Mouse (Mus musculus): ENCODE data around the gene Dedd2. TPM values are rescaled to one million over a fixed set of nuclear protein-coding genes. Genes with fewer than 3 reads are reported as not detected.

The Dedd2 gene
- polyA plus RNA-seq, 1 experiment from 2014 or later, result 19.2 TPM

- Histone ChIP-seq H3K4me2 (ENCODE audit: low read depth, low read length) (no peak overlapping the region), H3K27me3 (ENCODE audit: insufficient read depth, low read length) (peaks cover under 1% of the 10 kb centered on the region; the same call in 1 of the 2 replicates), H3K36me3 (replicated peaks; ENCODE audit: insufficient read depth, low read length) (no peaks in the 10 kb centered on the region), H3K9ac (replicated peaks) (no peak overlapping the region), H3K4me3 (ENCODE audit: low read depth, low read length) (no peak overlapping the region), H3K27ac (ENCODE audit: low read depth) (no peak overlapping the region), H3K4me1 (ENCODE audit: insufficient read depth) (no peaks in the 10 kb centered on the region), H3K9me3 (ENCODE audit: low read length) (no peaks in the 10 kb centered on the region)
- TF ChIP-seq EP300 (IDR thresholded peaks at IDR 0.05; ENCODE audit: low read depth) (no peak), CTCF (IDR thresholded peaks at IDR 0.05; ENCODE audit: low read depth) (peak; percentile 99)
- peak; percentile 73 for ATAC-seq
- peak; percentile 89 for DNase-seq
- WGBS (ENCODE audit: insufficient replicate concordance), result 36% methylated on average over 21 of the region's 21 CpGs
Measured at GRCm38 (mm10) chr7:25187662-25188650, 32.5 kb downstream of the Dedd2 start.

GRCm38 (mm10) chr7:25184091-25184490, 36.3 kb downstream of the Dedd2 start:
- Histone ChIP-seq H3K27ac (ENCODE audit: low read depth) (no peak overlapping the region), H3K4me1 (ENCODE audit: insufficient read depth) (peaks cover 7% of the 10 kb centered on the region), H3K4me3 (ENCODE audit: low read depth, low read length) (no peak overlapping the region), H3K9ac (replicated peaks) (no peak overlapping the region), H3K9me3 (ENCODE audit: low read length) (no peaks in the 10 kb centered on the region), H3K4me2 (ENCODE audit: low read depth, low read length) (no peak overlapping the region), H3K27me3 (ENCODE audit: insufficient read depth, low read length) (peaks cover 38% of the 10 kb centered on the region), H3K36me3 (replicated peaks; ENCODE audit: insufficient read depth, low read length) (no peaks in the 10 kb centered on the region)
- no peak for TF ChIP-seq EP300 (IDR thresholded peaks at IDR 0.05; ENCODE audit: low read depth)
- TF ChIP-seq CTCF (IDR thresholded peaks at IDR 0.05; ENCODE audit: low read depth), result no peak
- DNase-seq, result no peak
- no peak for ATAC-seq
- WGBS (ENCODE audit: insufficient replicate concordance), result 53% methylated on average over 6 of the region's 6 CpGs

GRCm38 (mm10) chr7:25181814-25182213, 38.6 kb downstream of the Dedd2 start:
- Histone ChIP-seq H3K27me3 (ENCODE audit: insufficient read depth, low read length) (peaks cover 61% of the 10 kb centered on the region), H3K36me3 (replicated peaks; ENCODE audit: insufficient read depth, low read length) (no peaks in the 10 kb centered on the region), H3K9ac (replicated peaks) (no peak overlapping the region), H3K27ac (ENCODE audit: low read depth) (no peak overlapping the region), H3K4me1 (ENCODE audit: insufficient read depth) (peaks cover 8% of the 10 kb centered on the region), H3K4me3 (ENCODE audit: low read depth, low read length) (no peak overlapping the region), H3K4me2 (ENCODE audit: low read depth, low read length) (peak overlapping the region; percentile 62), H3K9me3 (ENCODE audit: low read length) (no peaks in the 10 kb centered on the region)
- no peak for DNase-seq
- no peak for ATAC-seq
- TF ChIP-seq EP300 (IDR thresholded peaks at IDR 0.05; ENCODE audit: low read depth), result no peak
- WGBS (ENCODE audit: insufficient replicate concordance), result 7% methylated on average over 21 of the region's 21 CpGs

- WGBS (ENCODE audit: insufficient replicate concordance), result 2% methylated on average over 15 of the region's 15 CpGs
- peaks cover 65% of the 10 kb centered on the region for H3K27me3 ChIP-seq (ENCODE audit: insufficient read depth, low read length)
- H3K4me3 ChIP-seq (ENCODE audit: low read depth, low read length), result no peak overlapping the region
- H3K27ac ChIP-seq (ENCODE audit: low read depth), result no peak overlapping the region
- peaks cover 8% of the 10 kb centered on the region for H3K4me1 ChIP-seq (ENCODE audit: insufficient read depth)
- ATAC-seq, result peak; percentile 60
- H3K4me2 ChIP-seq (ENCODE audit: low read depth, low read length), result peak overlapping the region; percentile 62
- peak; percentile 65 for DNase-seq
- no peaks in the 10 kb centered on the region for H3K9me3 ChIP-seq (ENCODE audit: low read length)
- H3K9ac ChIP-seq (replicated peaks), result no peak overlapping the region
- no peaks in the 10 kb centered on the region for H3K36me3 ChIP-seq (replicated peaks; ENCODE audit: insufficient read depth, low read length)
- TF ChIP-seq CTCF (IDR thresholded peaks at IDR 0.05; ENCODE audit: low read depth) (peak; percentile 85), EP300 (IDR thresholded peaks at IDR 0.05; ENCODE audit: low read depth) (no peak)
Measured at GRCm38 (mm10) chr7:25181331-25181790, 39.1 kb downstream of the Dedd2 start.

- no peak overlapping the region for H3K4me2 ChIP-seq (ENCODE audit: low read depth, low read length)
- peaks cover 71% of the 10 kb centered on the region for H3K27me3 ChIP-seq (ENCODE audit: insufficient read depth, low read length)
- no peak for ATAC-seq
- H3K4me1 ChIP-seq (ENCODE audit: insufficient read depth), result peaks cover 8% of the 10 kb centered on the region
- no peak overlapping the region for H3K27ac ChIP-seq (ENCODE audit: low read depth)
- 4% methylated on average over 6 of the region's 6 CpGs for WGBS (ENCODE audit: insufficient replicate concordance)
- DNase-seq, result no peak
- no peak overlapping the region for H3K4me3 ChIP-seq (ENCODE audit: low read depth, low read length)
- H3K9ac ChIP-seq (replicated peaks), result no peak overlapping the region
- no peaks in the 10 kb centered on the region for H3K9me3 ChIP-seq (ENCODE audit: low read length)
- TF ChIP-seq EP300 (IDR thresholded peaks at IDR 0.05; ENCODE audit: low read depth), result no peak
- TF ChIP-seq CTCF (IDR thresholded peaks at IDR 0.05; ENCODE audit: low read depth), result no peak
- H3K36me3 ChIP-seq (replicated peaks; ENCODE audit: insufficient read depth, low read length), result no peaks in the 10 kb centered on the region
Measured at GRCm38 (mm10) chr7:25180512-25180911, 39.9 kb downstream of the Dedd2 start.

GRCm38 (mm10) chr7:25179606-25180161, 40.7 kb downstream of the Dedd2 start, which contains the start of gene Pou2f2:
Gene Pou2f2, minus strand, starts transcription at chr7:25179726.
- peak; percentile 60 for DNase-seq
- Histone ChIP-seq H3K27me3 (ENCODE audit: insufficient read depth, low read length) (peaks cover 73% of the 10 kb centered on the region), H3K9ac (replicated peaks) (no peak within 1 kb of the TSS), H3K27ac (ENCODE audit: low read depth) (no peak within 1 kb of the TSS), H3K36me3 (replicated peaks; ENCODE audit: insufficient read depth, low read length) (no peaks in the 10 kb centered on the region), H3K4me2 (ENCODE audit: low read depth, low read length) (peak within 1 kb of the TSS; percentile 65), H3K4me1 (ENCODE audit: insufficient read depth) (peaks cover 8% of the 10 kb centered on the region), H3K4me3 (ENCODE audit: low read depth, low read length) (peak within 1 kb of the TSS; percentile 42), H3K9me3 (ENCODE audit: low read length) (no peaks in the 10 kb centered on the region)
- TF ChIP-seq CTCF (IDR thresholded peaks at IDR 0.05; ENCODE audit: low read depth) (peak; percentile 41), EP300 (IDR thresholded peaks at IDR 0.05; ENCODE audit: low read depth) (no peak)
- 0 out of 2 replicates have a peak, but pooled peaks have one; percentile 38 for ATAC-seq
- WGBS (ENCODE audit: insufficient replicate concordance), result 4% methylated on average over 33 of the region's 56 CpGs

Data from liver, postnatal 0 days (tissue).